Mouse (Mus musculus) spleen, adult 2 months (tissue): ENCODE measurements at regions not wholly inside any gene's neighbourhood (a gene's known extent, or its start where the extent isn't known, plus 50 kb on each side); places are given as distances from the start of the nearest gene placed in this dataset.

Source experiments
- CTCF ChIP-seq: fragments of 200-500 bp; IDR thresholded peaks from 2 replicates; pipeline ENCODE4 v1.5.1; 2011; ENCODE audit warnings: mild to moderate bottlenecking, inconsistent platforms; ENCODE audit not compliant: insufficient read depth, insufficient read length, insufficient replicate concordance; ENCODE audit errors: extremely low read depth
- POLR2A ChIP-seq: fragments of 200-500 bp; IDR thresholded peaks from 2 replicates; pipeline ENCODE4 v1.6.1; 2011; ENCODE audit warnings: low read depth, low read length, inconsistent platforms

DNA sequence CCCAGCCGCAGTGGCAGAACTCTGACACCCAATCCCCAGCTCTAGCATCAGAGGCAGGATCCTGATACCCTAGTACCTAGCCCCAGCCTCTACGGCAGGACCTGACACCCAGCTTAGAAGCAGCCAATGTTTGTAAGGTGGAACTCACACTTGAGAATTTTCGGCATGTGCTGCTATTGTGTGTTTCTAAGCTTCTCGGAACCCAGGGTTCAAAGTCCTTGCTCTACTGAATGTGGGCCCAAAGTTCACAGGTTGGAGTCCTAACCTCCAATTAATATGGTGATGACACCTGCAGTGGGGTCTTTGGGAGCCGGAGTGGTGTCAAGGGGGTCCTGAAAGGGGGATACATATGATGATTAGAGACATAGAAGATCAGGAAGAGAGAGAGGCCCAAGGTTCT, 158.2 kb downstream of the Mn1 start:
- no peak for TF ChIP-seq CTCF
- TF ChIP-seq POLR2A, result no peak
